Mouse (Mus musculus) embryonic fibroblast, embryonic 13.5 days (primary cell): ENCODE measurements around the gene Cap2. TPM values are rescaled to one million over a fixed set of nuclear protein-coding genes. Genes with fewer than 3 reads are reported as not detected.

Experiments
- H3K27ac ChIP-seq: 2 replicates; pipeline ENCODE4 v1.5.1; 2012; ENCODE audit warnings: low read length, control low read depth, inconsistent platforms; ENCODE audit not compliant: insufficient read depth
- H3K4me1 ChIP-seq: 2 replicates; pipeline ENCODE4 v1.6.1; 2011; ENCODE audit warnings: low read length; ENCODE audit not compliant: control insufficient read depth, insufficient read depth
- H3K4me3 ChIP-seq: 2 replicates; pipeline ENCODE4 v1.5.1; 2011; ENCODE audit warnings: mild to moderate bottlenecking, control low read depth, low read length; ENCODE audit not compliant: insufficient read depth
- CTCF ChIP-seq: IDR thresholded peaks from 2 replicates; pipeline ENCODE4 v1.5.1; 2011; ENCODE audit warnings: mild to moderate bottlenecking, control low read depth, low read length, moderate library complexity, borderline replicate concordance; ENCODE audit not compliant: insufficient read depth
- POLR2A ChIP-seq: IDR thresholded peaks from 2 replicates; pipeline ENCODE4 v1.6.1; 2011; ENCODE audit warnings: low read depth, mild to moderate bottlenecking, control low read depth, low read length, moderate library complexity
- polyA plus RNA-seq: library from polyadenylated mRNA; stranded (reverse); fragments of >200 nt; gene quantifications from 2 replicates; pipeline ENCODE4 v1.2.4, GENCODE M21; 2011; ENCODE audit warnings: low read depth; ENCODE audit not compliant: missing spikeins, insufficient read length

Cap2 gene
- polyA plus RNA-seq, 1 experiment = 24.8 TPM

- Histone ChIP-seq H3K27ac (peak within 1 kb of the TSS; percentile 33), H3K4me3 (peak within 1 kb of the TSS; percentile 85), H3K4me1 (no peaks in the 10 kb centered on the region)
- TF ChIP-seq POLR2A (peak; percentile 68), CTCF (no peak)
Observed at GRCm38 (mm10) chr13:46669048-46669619, 167.5 kb downstream of the Cap2 start, which contains the start of gene Fam8a1. TSS of gene Fam8a1 (plus strand) at chr13:46669522.

- Histone ChIP-seq H3K4me1 (no peaks in the 10 kb centered on the region), H3K4me3 (peak overlapping the region; percentile 85), H3K27ac (no peak overlapping the region)
- TF ChIP-seq CTCF (no peak), POLR2A (no peak)
Observed at GRCm38 (mm10) chr13:46669620-46670271, 168.1 kb downstream of the Cap2 start.

- TF ChIP-seq CTCF (no peak), POLR2A (no peak)
- peak overlapping the region; percentile 25; the same call in 1 of the 2 replicates for H3K27ac ChIP-seq
- H3K4me3 ChIP-seq = peak overlapping the region; percentile 85
- H3K4me1 ChIP-seq = no peaks in the 10 kb centered on the region
Observed at GRCm38 (mm10) chr13:46670514-46670913, 168.9 kb downstream of the Cap2 start.

GRCm38 (mm10) chr13:46674601-46675000 is 173.0 kb downstream of the Cap2 start:
- H3K4me3 ChIP-seq = no peak overlapping the region
- TF ChIP-seq POLR2A (no peak), CTCF (no peak)

GRCm38 (mm10) chr13:46677721-46678120 is 176.1 kb downstream of the Cap2 start:
- Histone ChIP-seq H3K4me3 (no peak overlapping the region), H3K27ac (no peak overlapping the region), H3K4me1 (no peaks in the 10 kb centered on the region)
- TF ChIP-seq CTCF (no peak), POLR2A (no peak)

More at GRCm38 (mm10) chr13:46674601-46675000, 173.0 kb downstream of the Cap2 start:
- no peak overlapping the region for H3K27ac ChIP-seq
- no peaks in the 10 kb centered on the region for H3K4me1 ChIP-seq

- no peak for TF ChIP-seq CTCF
- no peak for TF ChIP-seq POLR2A
- Histone ChIP-seq H3K4me1 (no peaks in the 10 kb centered on the region), H3K4me3 (no peak overlapping the region), H3K27ac (no peak overlapping the region)
Observed at GRCm38 (mm10) chr13:46682921-46683320, 181.3 kb downstream of the Cap2 start.

- TF ChIP-seq CTCF (no peak), POLR2A (no peak)
- Histone ChIP-seq H3K4me1 (no peaks in the 10 kb centered on the region), H3K27ac (no peak overlapping the region), H3K4me3 (no peak overlapping the region)
Observed at GRCm38 (mm10) chr13:46683370-46683769, 181.7 kb downstream of the Cap2 start.

GRCm38 (mm10) chr13:46690559-46691241 is 189.1 kb downstream of the Cap2 start:
- Histone ChIP-seq H3K4me3 (no peak overlapping the region), H3K4me1 (no peaks in the 10 kb centered on the region), H3K27ac (no peak overlapping the region)
- TF ChIP-seq POLR2A (no peak), CTCF (no peak)

- no peaks in the 10 kb centered on the region for H3K4me1 ChIP-seq
- no peak overlapping the region for H3K27ac ChIP-seq
- TF ChIP-seq POLR2A (no peak), CTCF (no peak)
- no peak overlapping the region for H3K4me3 ChIP-seq
Observed at GRCm38 (mm10) chr13:46695296-46695908, 193.8 kb downstream of the Cap2 start.
